Comparison of ENCODE assay signal across 8 mouse cellular contexts in genomic region chr12:24709831-24710508, GRCm38 (mm10). TPM values are rescaled to one million over a fixed set of nuclear protein-coding genes. Genes with fewer than 3 reads are reported as not detected.
DNase-seq lines count a peak whose midpoint lies in the region; TF ChIP-seq lines count a peak whose summit lies in the region.

No protein-coding gene starts in this region.

- TF ChIP-seq CTCF in embryonic fibroblast, embryonic 13.5 days (IDR thresholded peaks at IDR 0.05; ENCODE audit: borderline replicate concordance, insufficient read depth, low read length) = no peak

- no peaks in the 10 kb centered on the region for H3K36me3 ChIP-seq in macrophage (ENCODE audit: inconsistent target)

- peak; percentile 37; the same call in 1 of the 2 replicates for TF ChIP-seq POLR2A in embryonic fibroblast, embryonic 13.5 days (IDR thresholded peaks at IDR 0.05; ENCODE audit: low read depth, low read length)

- H3K27ac ChIP-seq in embryonic fibroblast, embryonic 13.5 days (ENCODE audit: insufficient read depth, low read length) = peak overlapping the region; percentile 3
- peak overlapping the region; percentile 40 for H3K27ac ChIP-seq in macrophage

- intact Hi-C loops in heart, postnatal 25 days (cut with DNase I) = loop anchor here (1.0 kb wide), 1 partner anchor 242 kb away; no protein-coding TSS in a partner anchor

- peak overlapping the region; percentile 57 for H3K4me3 ChIP-seq in embryonic fibroblast, embryonic 13.5 days (ENCODE audit: insufficient read depth, low read length)
- H3K4me3 ChIP-seq in macrophage (ENCODE audit: inconsistent target) = peak overlapping the region; percentile 42

- peaks cover 8% of the 10 kb centered on the region for H3K79me2 ChIP-seq in macrophage (ENCODE audit: inconsistent target)

- DNase-seq in heart, adult 11 months = peak; percentile 92
- DNase-seq in heart, postnatal 25 days (ENCODE audit: low spot score) = no peak
- DNase-seq in adrenal gland, postnatal 10 days = peak; percentile 62
- peak; percentile 72 for DNase-seq in heart, postnatal 4 days
- peak; percentile 35 to 41 for DNase-seq in layer of hippocampus, postnatal 10 days (ENCODE audit: low spot score in 2 of 2)
- DNase-seq in skeletal muscle tissue, adult 2 months (ENCODE audit: low read depth, low spot score) = peak; percentile 46

- peaks cover 8% of the 10 kb centered on the region; the same call in 1 of the 2 replicates for H3K4me1 ChIP-seq in embryonic fibroblast, embryonic 13.5 days (ENCODE audit: control insufficient read depth, insufficient read depth, low read length)

- 34% methylated on average over 5 of the region's 5 CpGs for WGBS in macrophage (ENCODE audit: missing documents)

RNA-seq across cellular contexts. Expression of gene Rrm2, which starts 1.9 kb away (rescaled TPM):
- 1 to 10 TPM; 3.6 to 4.8 TPM for total RNA-seq in heart, postnatal 25 days (2021)
- total RNA-seq in adrenal gland, postnatal 10 days (2021) = 10 to 100 TPM; 43.7 to 50.5 TPM
- polyA plus RNA-seq in embryonic fibroblast, embryonic 13.5 days (2011; ENCODE audit: insufficient read length, low read depth, missing spikeins) = 102 and 106 TPM in 2 replicates
- total RNA-seq in heart, postnatal 4 days (2021) = 100 to 1,000 TPM; 166 to 174 TPM
- 10 to 100 TPM; 12.4 to 15.1 TPM for total RNA-seq in layer of hippocampus, postnatal 10 days (2021)
- 10 to 100 TPM in 2 of 26 experiments, 1 to 10 TPM in 18, under 1 TPM in 4, not detected in 2; 0.38 to 14.6 (median 3.1) TPM for total RNA-seq in macrophage (2018; cell fraction: chromatin; rRNA removed)
- 1 to 10 TPM; 2.1 to 9.9 (median 4.3) TPM for total RNA-seq in macrophage (2018; cell fraction: cytosol; rRNA removed)
- total RNA-seq in macrophage (2018; cell fraction: nucleus; rRNA removed) = 10 to 100 TPM in 1 of 26 experiments, 1 to 10 TPM in 22, under 1 TPM in 3; 0.59 to 57.8 (median 1.9) TPM
- 1.3 to 36.1 TPM (median 10.5 TPM) in 3 replicates for polyA plus RNA-seq in macrophage (2018)

RNA-seq across cellular contexts. Expression of gene Cys1, which starts 28.4 kb away (rescaled TPM):
- 1 to 10 TPM; 3.4 to 8.0 TPM for total RNA-seq in heart, postnatal 25 days (2021)
- 1 to 10 TPM; 2.7 to 4.4 TPM for total RNA-seq in adrenal gland, postnatal 10 days (2021)
- polyA plus RNA-seq in embryonic fibroblast, embryonic 13.5 days (2011; ENCODE audit: insufficient read length, low read depth, missing spikeins) = 1.4 and 3.4 TPM in 2 replicates
- 1 to 10 TPM; 2.8 to 3.4 TPM for total RNA-seq in heart, postnatal 4 days (2021)
- 10 to 100 TPM; 10.3 to 12.5 TPM for total RNA-seq in layer of hippocampus, postnatal 10 days (2021)
- total RNA-seq in macrophage (2018; cell fraction: chromatin; rRNA removed) = 1 to 10 TPM in 1 of 26 experiments, not detected in 25; 1.1 TPM
- total RNA-seq in macrophage (2018; cell fraction: cytosol; rRNA removed) = not detected
- total RNA-seq in macrophage (2018; cell fraction: nucleus; rRNA removed) = not detected
- polyA plus RNA-seq in macrophage (2018) = not detected in 3 replicates

RNA-seq across cellular contexts. Expression of gene Klf11, which starts 58.9 kb away (rescaled TPM):
- total RNA-seq in heart, postnatal 25 days (2021) = 10 to 100 TPM in 1 of 2 experiments, 1 to 10 TPM in 1; 10.0 to 14.9 TPM
- total RNA-seq in adrenal gland, postnatal 10 days (2021) = 10 to 100 TPM; 20.5 to 21.4 TPM
- polyA plus RNA-seq in embryonic fibroblast, embryonic 13.5 days (2011; ENCODE audit: insufficient read length, low read depth, missing spikeins) = 3.2 and 5.9 TPM in 2 replicates
- 10 to 100 TPM; 32.6 to 35.8 TPM for total RNA-seq in heart, postnatal 4 days (2021)
- total RNA-seq in layer of hippocampus, postnatal 10 days (2021) = 1 to 10 TPM; 7.4 to 8.3 TPM
- total RNA-seq in macrophage (2018; cell fraction: chromatin; rRNA removed) = 1 to 10 TPM in 19 of 26 experiments, under 1 TPM in 7; 0.46 to 4.9 (median 1.4) TPM
- total RNA-seq in macrophage (2018; cell fraction: cytosol; rRNA removed) = 1 to 10 TPM in 23 of 26 experiments, under 1 TPM in 3; 0.91 to 7.4 (median 1.8) TPM
- total RNA-seq in macrophage (2018; cell fraction: nucleus; rRNA removed) = 1 to 10 TPM in 25 of 26 experiments, under 1 TPM in 1; 0.94 to 7.8 (median 1.8) TPM
- 2.1 to 3.6 TPM (median 3.3 TPM) in 3 replicates for polyA plus RNA-seq in macrophage (2018)
